Mouse (Mus musculus): ENCODE measurements around the gene C2cd2l.

- peak; percentile 55 for TF ChIP-seq CTCF (IDR thresholded peaks at IDR 0.05; ENCODE audit: low read depth)
- TF ChIP-seq EP300 (IDR thresholded peaks at IDR 0.05; ENCODE audit: low read depth): no peak
Observed at GRCm38 (mm10) chr9:44348546-44348945, 28.5 kb upstream of the C2cd2l start.
